Mouse (Mus musculus) bone marrow, adult 2 months (tissue): ENCODE data around the gene Ramp3. TPM values are rescaled to one million over a fixed set of nuclear protein-coding genes. Genes with fewer than 3 reads are reported as not detected.

Source experiments
- H3K27ac ChIP-seq: fragments of 200-500 bp; 2 replicates; pipeline ENCODE4 v1.5.1; 2012; ENCODE audit warnings: low read depth, mild to moderate bottlenecking, control low read depth, inconsistent platforms, low read length; ENCODE audit not compliant: control insufficient read depth, poor library complexity, insufficient read depth
- H3K4me1 ChIP-seq: fragments of 200-500 bp; 2 replicates; pipeline ENCODE4 v1.6.1; 2011; ENCODE audit warnings: low read length; ENCODE audit not compliant: control insufficient read depth, insufficient read depth
- H3K4me3 ChIP-seq: fragments of 200-500 bp; replicated peaks from 2 replicates; pipeline ENCODE3; 2011; ENCODE audit warnings: mild to moderate bottlenecking, low read depth, low read length, control low read depth; ENCODE audit not compliant: control insufficient read depth
- CTCF ChIP-seq: fragments of 200-500 bp; IDR thresholded peaks from 2 replicates; pipeline ENCODE4 v1.5.1; 2011; ENCODE audit warnings: low read length, control low read depth; ENCODE audit not compliant: control insufficient read depth, insufficient read depth
- POLR2A ChIP-seq: fragments of 200-500 bp; IDR thresholded peaks from 2 replicates; pipeline ENCODE4 v1.6.1; 2011; ENCODE audit warnings: low read depth, mild to moderate bottlenecking, control low read depth, low read length, borderline replicate concordance; ENCODE audit not compliant: control insufficient read depth
- WGBS: fragments of 180-500 bp; shearing (Covaris S2); methylation state at CpG from one replicate; pipeline ENCODE4 v1.1.7; 2018; 5-methylcytosine and 5-hydroxymethylcytosine counted together
- polyA plus RNA-seq: library from polyadenylated mRNA; stranded (reverse); fragments of >200 nt; gene quantifications from 2 replicates; pipeline ENCODE4 v1.2.4, GENCODE M21; 2011; ENCODE audit warnings: low replicate concordance; ENCODE audit not compliant: missing spikeins, insufficient read depth, insufficient read length

Gene Ramp3
- polyA plus RNA-seq, 1 experiment, result 2.0 TPM

DNA sequence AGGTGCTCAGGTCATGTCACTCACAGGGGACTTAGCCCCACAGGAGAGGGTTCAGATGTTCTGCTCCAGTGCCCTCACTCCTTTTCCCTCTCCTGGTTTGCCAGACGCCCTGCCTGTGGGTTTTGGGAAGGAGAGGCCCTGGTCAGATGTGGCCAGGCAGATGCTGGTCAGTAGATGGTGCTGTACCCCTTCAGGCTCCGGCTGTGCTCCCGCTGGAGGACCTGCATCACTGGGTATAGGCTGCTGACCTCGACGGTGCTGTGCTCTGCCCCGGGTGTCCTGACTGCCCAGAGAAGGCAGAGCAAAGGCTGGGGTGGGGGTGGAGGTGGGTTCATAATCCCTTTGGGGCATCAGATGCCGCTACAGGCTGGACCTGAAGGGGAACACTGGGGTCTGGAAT lies 19.2 kb downstream of the Ramp3 start:
- 40% methylated on average over 7 of the region's 7 CpGs for whole genome bisulfite sequencing
- Histone ChIP-seq H3K4me3 (no peak overlapping the region), H3K4me1 (no peaks in the 10 kb centered on the region; the same call in 1 of the 2 replicates), H3K27ac (no peak overlapping the region)
- TF ChIP-seq CTCF, result peak; percentile 10; the same call in 1 of the 2 replicates
- TF ChIP-seq POLR2A, result no peak

DNA sequence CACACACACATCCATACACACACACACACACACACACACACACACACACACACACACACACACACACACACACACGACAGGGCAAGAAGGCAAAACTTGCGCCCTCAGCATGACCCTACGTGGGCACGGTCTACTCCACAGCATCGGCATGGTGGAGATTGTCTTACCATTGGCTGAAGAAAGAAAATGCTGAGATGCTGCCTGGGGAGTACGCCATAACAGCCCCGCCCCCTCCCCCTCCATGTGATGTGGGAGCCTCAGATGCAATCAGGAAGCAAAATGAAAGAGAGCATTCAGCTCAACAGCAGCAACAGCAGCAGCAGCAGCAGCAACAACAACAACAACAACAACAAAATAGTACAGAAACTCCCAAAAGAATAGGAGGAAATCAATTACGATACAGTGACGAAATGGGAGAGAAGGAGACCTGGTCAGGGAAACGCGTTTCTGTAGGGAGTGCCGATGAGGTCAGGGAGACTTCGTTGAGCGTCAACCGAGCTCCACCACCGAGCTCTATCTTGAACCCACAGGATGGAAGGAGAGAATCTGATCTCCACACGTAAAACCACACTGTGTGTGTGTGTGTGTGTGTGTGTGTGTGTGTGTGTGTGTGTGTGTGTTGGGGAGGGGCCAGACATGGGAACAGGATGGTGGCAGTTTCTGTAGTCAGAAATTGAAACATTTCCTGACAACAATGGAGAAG lies 21.5 kb downstream of the Ramp3 start:
- TF ChIP-seq POLR2A, result no peak
- no peak for TF ChIP-seq CTCF
- Histone ChIP-seq H3K4me3 (peak overlapping the region; percentile 47), H3K27ac (no peak overlapping the region), H3K4me1 (no peaks in the 10 kb centered on the region; the same call in 1 of the 2 replicates)
- 21% methylated on average over 17 of the region's 17 CpGs for WGBS

DNA sequence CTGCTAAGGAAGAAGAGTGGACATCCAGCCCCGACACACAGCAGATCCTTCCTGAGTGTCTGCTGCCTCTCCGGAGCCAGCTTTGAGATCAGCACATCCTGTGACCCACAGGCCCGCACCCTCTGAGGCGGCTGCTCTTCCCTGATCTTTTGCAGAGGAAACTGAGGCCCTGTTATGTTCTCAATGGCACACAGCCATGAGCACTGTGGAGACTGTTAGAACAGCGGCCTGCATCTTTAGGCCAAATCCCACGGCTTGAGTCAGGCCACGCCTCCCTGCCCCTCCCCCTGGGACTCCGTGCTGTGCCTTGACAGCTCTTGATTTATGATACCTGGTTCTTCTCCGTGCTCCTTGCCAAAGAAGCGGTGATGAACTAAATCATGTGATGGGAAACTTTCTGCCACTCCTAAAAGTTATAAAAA lies 22.1 kb downstream of the Ramp3 start:
- TF ChIP-seq POLR2A (no peak), CTCF (no peak)
- Histone ChIP-seq H3K4me3 (no peak overlapping the region), H3K4me1 (no peaks in the 10 kb centered on the region; the same call in 1 of the 2 replicates), H3K27ac (no peak overlapping the region)
- WGBS, result 4% methylated on average over 10 of the region's 10 CpGs

DNA sequence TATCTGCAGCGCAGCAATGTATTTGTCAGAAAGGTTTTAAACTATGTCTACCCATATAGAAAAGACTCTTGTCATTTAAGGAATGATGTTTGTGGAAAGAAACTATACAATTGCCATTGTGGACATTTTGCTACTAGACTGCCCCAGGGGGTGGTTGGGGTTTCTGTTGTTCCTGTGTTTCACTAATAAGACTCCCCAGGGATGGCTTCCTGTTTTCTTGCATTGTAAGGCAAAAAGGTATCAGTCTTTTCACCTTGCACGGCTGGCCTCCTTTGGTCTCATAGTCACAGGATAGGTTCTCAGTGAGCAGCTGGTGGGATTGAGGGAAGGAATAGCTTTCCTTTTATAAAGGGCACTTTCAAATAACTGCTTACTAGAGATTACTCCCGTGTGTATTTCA lies 26.4 kb downstream of the Ramp3 start:
- WGBS, result 62% methylated on average over 3 of the region's 3 CpGs

DNA sequence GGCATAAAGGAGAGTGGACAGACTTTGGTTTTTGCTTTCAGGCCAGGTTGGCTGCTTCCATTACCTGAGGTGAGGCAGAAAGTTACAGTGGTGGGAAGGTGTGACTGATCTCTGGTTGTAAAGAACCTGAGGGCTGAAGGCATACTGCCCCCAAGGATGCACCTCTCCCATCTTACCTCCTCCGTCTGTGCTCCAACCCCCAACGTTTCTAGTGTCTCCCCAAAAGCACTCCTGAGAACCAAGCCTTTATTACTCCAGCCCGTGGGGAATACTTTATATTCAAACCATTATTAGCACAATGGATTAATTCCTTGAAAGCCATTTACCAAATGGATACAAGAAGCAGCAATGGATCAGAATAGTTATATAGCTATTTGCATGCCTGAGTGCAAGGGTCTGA lies 30.6 kb downstream of the Ramp3 start:
- 73% methylated on average over 3 of the region's 3 CpGs for WGBS
- H3K27ac ChIP-seq, result no peak overlapping the region
- no peaks in the 10 kb centered on the region for H3K4me1 ChIP-seq
- H3K4me3 ChIP-seq, result no peak overlapping the region
- no peak for TF ChIP-seq POLR2A
- no peak for TF ChIP-seq CTCF

More for the DNA sequence above, 26.4 kb downstream of the Ramp3 start:
- no peak for TF ChIP-seq CTCF
- TF ChIP-seq POLR2A, result no peak
- H3K4me1 ChIP-seq, result no peaks in the 10 kb centered on the region
- H3K27ac ChIP-seq, result no peak overlapping the region
- no peak overlapping the region for H3K4me3 ChIP-seq

DNA sequence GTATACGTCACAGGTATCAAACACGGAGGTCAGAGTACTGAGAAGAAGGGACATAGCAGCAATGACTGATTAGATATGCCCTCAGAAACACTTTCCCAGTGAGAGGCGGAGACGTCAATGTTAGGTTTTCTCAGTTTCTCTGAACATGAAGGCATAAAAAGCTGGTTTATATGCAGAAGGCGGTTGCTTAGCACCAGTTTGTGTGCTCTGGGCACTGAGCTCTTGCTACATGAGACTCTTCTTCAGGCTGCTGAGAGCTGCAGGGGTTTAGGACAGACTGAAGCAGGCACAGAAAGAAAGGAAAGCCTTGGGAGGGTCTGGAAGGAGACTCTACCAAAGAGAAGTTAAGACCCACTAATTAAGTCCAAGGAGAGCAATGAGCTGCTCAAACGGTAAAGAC lies 34.0 kb downstream of the Ramp3 start:
- no peaks in the 10 kb centered on the region; the same call in 1 of the 2 replicates for H3K4me1 ChIP-seq
- no peak overlapping the region for H3K4me3 ChIP-seq
- 77% methylated on average over 6 of the region's 6 CpGs for WGBS
- H3K27ac ChIP-seq, result no peak overlapping the region
- no peak for TF ChIP-seq POLR2A
- no peak for TF ChIP-seq CTCF

DNA sequence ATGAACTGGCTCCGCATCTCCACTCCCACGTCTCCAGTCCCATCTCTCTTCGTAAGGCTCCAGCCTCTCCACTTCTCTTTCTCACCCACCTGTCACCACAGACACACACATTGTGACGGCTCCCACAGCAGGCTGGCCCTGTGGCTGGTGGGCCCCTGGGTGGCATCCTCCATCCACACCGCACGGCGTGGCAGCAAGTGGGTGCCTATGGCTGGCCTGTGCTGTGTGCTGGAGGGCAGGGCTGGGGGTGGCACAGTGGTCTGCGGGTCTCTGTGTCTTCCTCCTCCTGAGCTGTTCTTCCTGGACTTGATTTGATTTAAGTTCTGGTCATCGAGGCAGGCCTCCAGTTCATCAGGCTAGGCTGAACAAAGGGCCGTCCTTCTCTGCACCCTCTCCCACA lies 35.8 kb downstream of the Ramp3 start:
- 78% methylated on average over 10 of the region's 10 CpGs for WGBS

DNA sequence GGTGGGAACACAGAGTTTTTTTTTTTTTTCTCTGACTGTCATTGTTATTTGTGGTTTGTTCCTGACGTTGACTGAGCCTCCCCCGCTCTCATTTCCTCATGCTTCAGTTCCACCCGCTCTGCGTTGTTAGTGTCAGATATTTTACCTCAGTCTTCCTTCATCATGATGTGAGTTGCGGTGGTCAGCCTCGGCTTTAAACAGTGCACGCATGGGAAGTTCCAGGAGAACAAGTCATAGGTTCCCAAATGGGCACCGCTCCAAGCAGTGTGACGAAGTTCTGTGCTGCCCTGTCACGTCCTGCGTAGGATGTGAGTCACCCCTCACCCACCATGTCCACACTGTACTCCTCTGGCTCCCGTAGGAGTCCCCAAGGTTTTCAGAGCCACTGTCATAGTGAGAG lies 36.9 kb downstream of the Ramp3 start:
- 1% methylated on average over 12 of the region's 12 CpGs for WGBS
- no peak overlapping the region for H3K27ac ChIP-seq
- TF ChIP-seq CTCF (no peak), POLR2A (no peak)
- H3K4me1 ChIP-seq, result no peaks in the 10 kb centered on the region; the same call in 1 of the 2 replicates
- H3K4me3 ChIP-seq, result no peak overlapping the region

More for the DNA sequence above, 35.8 kb downstream of the Ramp3 start:
- H3K4me1 ChIP-seq, result no peaks in the 10 kb centered on the region; the same call in 1 of the 2 replicates
- H3K4me3 ChIP-seq, result no peak overlapping the region
- H3K27ac ChIP-seq, result no peak overlapping the region
- TF ChIP-seq POLR2A (no peak), CTCF (no peak)
